Mouse (Mus musculus): ENCODE measurements at regions not wholly inside any gene's neighbourhood (a gene's known extent, or its start where the extent isn't known, plus 50 kb on each side); places are given as distances from the start of the nearest gene placed in this dataset.

- no peak for DNase-seq
These were observed 77.4 kb upstream of the Commd8 start for GRCm38 (mm10) chr5:72245382-72245781.

GRCm38 (mm10) chr5:72244134-72244533, 76.1 kb upstream of the Commd8 start:
- DNase-seq: peak; percentile 92 to 94

- peak; percentile 27 to 32 for DNase-seq
These were observed 75.0 kb upstream of the Commd8 start for GRCm38 (mm10) chr5:72242981-72243380.

- no peak for DNase-seq
These were observed 73.5 kb upstream of the Commd8 start for GRCm38 (mm10) chr5:72241451-72241850.

DNA sequence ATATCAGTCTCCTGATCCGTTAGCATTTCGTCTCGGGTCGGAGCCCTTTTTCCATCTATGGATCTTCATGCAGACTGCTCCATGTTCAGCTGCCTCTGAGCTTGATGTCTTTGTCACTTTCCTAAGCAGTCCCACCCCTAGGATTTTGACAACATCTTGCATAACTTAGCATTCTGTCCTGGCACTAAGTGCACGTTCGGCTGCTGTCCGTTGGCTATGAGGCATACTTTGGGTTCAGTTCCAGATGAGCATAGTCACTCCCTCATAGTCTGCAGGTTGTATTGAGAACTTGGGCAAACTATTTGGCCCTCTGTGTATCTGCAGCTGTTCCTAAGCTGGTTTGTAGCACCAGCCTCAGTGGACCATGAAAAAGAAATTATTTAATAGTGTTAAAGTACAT, 72.3 kb upstream of the Commd8 start:
- DNase-seq: no peak

- no peak for DNase-seq
These were observed 59.0 kb upstream of the Commd8 start for GRCm38 (mm10) chr5:72227002-72227401.

GRCm38 (mm10) chr5:72225576-72226298, 57.7 kb upstream of the Commd8 start:
- DNase-seq: no peak

DNA sequence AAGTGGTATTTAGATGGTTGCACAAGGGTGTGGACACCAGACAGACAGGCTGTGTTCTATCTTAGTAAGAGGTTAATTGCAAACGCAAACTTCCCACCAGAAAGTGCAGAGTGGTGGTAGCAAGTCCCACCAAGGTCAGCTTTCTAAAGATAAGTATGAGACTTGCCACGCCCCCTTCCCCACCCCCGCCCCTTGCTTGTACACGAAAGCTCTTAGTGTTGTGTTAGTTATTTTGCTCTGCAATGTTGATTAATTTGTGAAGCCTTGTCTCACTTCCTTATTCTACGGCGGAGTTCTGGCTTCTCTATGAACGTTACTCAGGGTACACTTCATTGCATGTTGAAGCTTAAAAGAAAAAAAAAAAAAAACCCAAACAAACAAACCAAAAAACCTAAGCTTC, 57.1 kb upstream of the Commd8 start:
- no peak for DNase-seq

DNA sequence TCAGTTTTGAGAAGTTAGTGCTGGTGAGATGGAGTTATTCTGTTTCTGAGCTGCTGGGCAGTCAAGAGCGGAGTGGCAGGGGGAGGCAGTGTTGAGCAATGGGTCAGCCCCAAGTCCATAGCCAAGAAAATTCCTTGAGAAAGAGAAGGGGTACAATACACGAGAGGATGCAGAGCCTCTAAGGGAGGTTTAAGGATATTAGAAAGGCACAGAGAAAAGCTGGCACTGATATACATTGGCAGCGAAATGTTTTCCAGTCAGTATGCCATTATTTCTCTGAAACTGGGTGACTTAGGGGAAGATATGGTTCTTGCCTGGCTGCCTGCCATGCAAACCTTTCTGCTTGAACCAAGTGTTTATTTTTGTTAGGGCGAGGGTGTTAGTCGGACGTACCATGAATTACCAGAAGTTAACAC, 56.6 kb upstream of the Commd8 start:
- DNase-seq: no peak

- no peak for DNase-seq
These were observed 54.9 kb upstream of the Commd8 start for GRCm38 (mm10) chr5:72222902-72223301.

DNA sequence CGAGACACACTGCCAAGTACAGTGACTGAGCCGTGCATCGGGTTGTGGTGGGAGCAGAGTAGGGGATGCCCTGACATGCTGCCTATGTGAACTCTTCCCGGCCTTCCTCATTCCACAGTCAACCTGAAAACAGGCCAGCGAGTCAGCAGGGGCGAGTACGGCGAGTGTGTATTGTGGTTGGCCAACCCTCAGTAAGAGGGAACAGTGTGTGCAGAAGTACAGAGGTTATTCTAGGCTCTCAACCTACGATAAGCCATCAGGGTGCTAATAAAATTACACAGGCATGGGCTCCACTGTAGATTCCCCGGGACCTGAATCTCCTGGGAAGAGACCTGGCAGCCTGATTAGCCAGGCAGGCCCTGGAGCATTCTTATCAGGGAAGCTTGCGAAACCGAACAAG, 51.7 kb upstream of the Commd8 start:
- DNase-seq: no peak

- DNase-seq: no peak
These were observed 51.3 kb upstream of the Commd8 start for GRCm38 (mm10) chr5:72219248-72219647.
